Mouse (Mus musculus): Measurements from ENCODE around the gene Eif2ak3.

GRCm38 (mm10) chr6:70954040-70954439 is 109.7 kb downstream of the Eif2ak3 start:
- TF ChIP-seq POLR2A (IDR thresholded peaks at IDR 0.05; ENCODE audit: borderline replicate concordance, extremely low read depth, insufficient read depth, insufficient read length, poor library complexity, severe bottlenecking) = no peak
- TF ChIP-seq CTCF (IDR thresholded peaks at IDR 0.05; ENCODE audit: borderline replicate concordance, extremely low read depth, insufficient read depth, insufficient read length) = peak; percentile 47; the same call in 1 of the 2 replicates

Measured in brain, embryonic 14.5 days (tissue).